Mouse (Mus musculus) cerebellum, postnatal 14 days (tissue): Measurements from ENCODE around the gene Sema3d.

ENCODE experiments used
- DNase-seq, 2 experiments: peaks; one replicate each; pipeline ENCODE4 v3.0.0; 2021; ENCODE audit warnings: mixed read lengths in 2 of 2

The Sema3d gene

DNA sequence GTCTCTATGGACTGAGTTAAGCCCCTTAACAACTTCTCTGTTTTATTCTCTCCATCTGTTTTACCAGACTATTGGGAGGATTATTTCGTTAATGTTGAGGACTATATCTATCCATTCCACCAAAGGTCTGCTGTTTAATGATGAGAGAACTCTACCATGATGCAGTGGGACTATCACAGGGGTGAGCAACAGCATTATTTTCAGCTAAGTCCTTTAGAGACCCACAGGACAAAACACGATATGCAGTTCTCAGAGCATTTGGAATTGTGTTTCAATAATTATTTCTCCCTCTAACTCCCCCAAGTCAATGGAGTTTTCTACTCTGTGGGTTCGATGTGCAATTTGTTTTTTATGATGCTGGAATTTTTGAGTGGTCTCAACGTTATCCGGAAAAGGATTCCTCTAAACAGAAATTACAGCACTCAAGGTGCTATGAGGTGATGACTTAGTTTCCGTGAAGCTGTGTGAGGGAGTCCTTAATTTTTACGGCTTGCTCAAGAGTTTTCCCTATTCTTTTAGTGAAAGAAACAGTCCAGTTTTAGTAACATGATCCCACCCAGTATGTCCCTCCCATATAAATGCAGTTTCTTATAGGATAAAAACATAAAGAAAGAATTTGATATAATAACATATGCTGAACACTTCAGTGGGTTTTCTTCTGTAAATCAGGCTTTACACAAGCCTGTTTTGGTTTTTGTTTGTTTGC lies 254.7 kb downstream of the Sema3d start:
- DNase-seq, result no peak
